Mouse (Mus musculus): Measurements from ENCODE around the gene Helz. TPM values are rescaled to one million over a fixed set of nuclear protein-coding genes. Genes with fewer than 3 reads are reported as not detected.
"Not testable (repeated sequence)": the region's sequence is repeated elsewhere in the genome, so short reads cannot be mapped to it uniquely, and the experiment has no call there.

The Helz gene
- total RNA-seq (2014; rRNA removed) (10.6 and 13.6 TPM in 2 replicates), polyA plus RNA-seq (2015; fragmentation: Nextera tagmentation; extraction: Ambion mirVana) (4.0 and 8.1 TPM in 2 replicates)

DNA sequence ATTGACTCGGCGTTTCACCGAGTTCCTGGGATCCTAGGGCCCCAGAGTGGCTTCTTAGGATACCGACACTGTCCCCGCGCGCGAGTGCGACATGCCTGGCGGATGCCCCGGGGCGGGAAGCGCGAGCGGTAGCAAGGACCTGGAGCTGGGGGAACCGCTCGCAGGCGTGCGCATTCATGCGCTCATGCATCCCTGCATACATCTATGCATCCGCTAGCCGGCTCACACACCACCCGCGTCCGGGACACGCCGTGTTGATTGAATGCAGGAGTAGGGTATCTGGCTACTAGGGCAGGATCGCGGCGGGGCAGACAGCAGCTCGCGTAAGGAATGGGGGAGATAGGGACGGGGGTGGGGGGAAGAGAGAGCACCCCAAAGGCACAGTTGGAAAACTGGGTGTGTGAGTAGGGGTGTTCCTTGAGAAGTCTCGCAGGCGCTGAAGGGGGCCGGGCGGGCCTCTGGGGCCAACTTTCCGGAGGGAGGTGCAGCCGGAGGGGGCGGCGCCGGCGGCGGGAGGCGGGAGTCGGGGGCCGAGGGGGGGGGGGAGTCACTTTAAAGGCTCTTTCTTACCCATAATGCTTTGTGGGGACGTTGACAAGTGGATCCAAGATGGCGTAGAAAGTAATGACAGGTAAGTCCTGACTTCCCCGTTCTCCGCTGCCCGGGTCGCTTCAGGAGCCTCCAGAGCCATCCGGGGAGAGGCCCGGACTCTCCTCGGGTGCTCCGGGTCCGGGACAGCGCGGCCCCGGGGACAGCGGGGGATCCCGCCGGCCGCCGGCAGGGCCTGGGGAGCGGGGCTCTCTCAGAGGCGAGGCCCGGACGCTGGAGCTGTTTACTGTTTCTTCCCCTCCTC lies at the start of gene Helz:
Gene Helz, plus strand, starts transcription at position 580 of the 853 bp plus-strand sequence.
- ATAC-seq = peak; percentile 83
- H3K4me2 ChIP-seq (ENCODE audit: low read depth) = peak within 1 kb of the TSS; percentile 99
- TF ChIP-seq CTCF (IDR thresholded peaks at IDR 0.05; ENCODE audit: low read depth) = peak; percentile 48
- H3K9me3 ChIP-seq (ENCODE audit: low read length) = no peaks in the 10 kb centered on the region
- H3K27me3 ChIP-seq (ENCODE audit: insufficient read depth, low read length) = no peaks in the 10 kb centered on the region
- H3K4me1 ChIP-seq (ENCODE audit: insufficient read depth) = peaks cover 10% of the 10 kb centered on the region
- WGBS = 1% methylated on average over 59 of the region's 70 CpGs
- DNase-seq = peak; percentile 75
- peaks cover 10% of the 10 kb centered on the region; the same call in 1 of the 2 replicates for H3K36me3 ChIP-seq (ENCODE audit: insufficient read depth)
- peak within 1 kb of the TSS; percentile 92 for H3K9ac ChIP-seq
- peak within 1 kb of the TSS; percentile 82 for H3K4me3 ChIP-seq (ENCODE audit: low read depth, low read length)
- peak within 1 kb of the TSS; percentile 72 for H3K27ac ChIP-seq (ENCODE audit: low read depth, low read length)

DNA sequence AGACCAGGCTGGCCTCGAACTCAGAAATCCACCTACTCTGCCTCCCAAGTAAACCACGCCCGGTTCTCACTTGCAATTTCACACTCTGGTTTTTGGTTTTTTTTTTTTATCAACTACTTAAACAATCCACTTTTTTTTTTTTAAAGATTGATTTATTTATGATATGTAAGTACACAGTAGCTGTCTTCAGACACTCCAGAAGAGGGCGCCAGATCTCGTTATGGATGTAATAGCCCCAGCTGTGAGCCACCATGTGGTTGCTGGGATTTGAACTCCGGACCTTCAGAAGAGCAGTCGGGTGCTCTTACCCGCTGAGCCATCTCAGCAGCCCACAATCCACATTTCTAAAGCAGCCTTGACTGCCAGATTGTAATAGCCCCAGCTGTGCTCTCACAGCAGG lies 44.9 kb upstream of the Helz start:
- H3K27ac ChIP-seq (ENCODE audit: low read depth, low read length) = no peak overlapping the region
- no peak overlapping the region for H3K9ac ChIP-seq
- no peaks in the 10 kb centered on the region for H3K27me3 ChIP-seq (ENCODE audit: insufficient read depth, low read length)
- no peaks in the 10 kb centered on the region for H3K9me3 ChIP-seq (ENCODE audit: low read length)
- no peaks in the 10 kb centered on the region for H3K4me1 ChIP-seq (ENCODE audit: insufficient read depth)
- TF ChIP-seq CTCF (IDR thresholded peaks at IDR 0.05; ENCODE audit: low read depth) = no peak
- H3K4me3 ChIP-seq (ENCODE audit: low read depth, low read length) = no peak overlapping the region
- no peak overlapping the region for H3K4me2 ChIP-seq (ENCODE audit: low read depth)
- H3K36me3 ChIP-seq (ENCODE audit: insufficient read depth) = 0 out of 2 replicates have a peak, but pooled peaks cover 12% of the 10 kb centered on the region
- no peak for DNase-seq
- ATAC-seq = no peak
- 91% methylated on average over 8 of the region's 8 CpGs for WGBS

DNA sequence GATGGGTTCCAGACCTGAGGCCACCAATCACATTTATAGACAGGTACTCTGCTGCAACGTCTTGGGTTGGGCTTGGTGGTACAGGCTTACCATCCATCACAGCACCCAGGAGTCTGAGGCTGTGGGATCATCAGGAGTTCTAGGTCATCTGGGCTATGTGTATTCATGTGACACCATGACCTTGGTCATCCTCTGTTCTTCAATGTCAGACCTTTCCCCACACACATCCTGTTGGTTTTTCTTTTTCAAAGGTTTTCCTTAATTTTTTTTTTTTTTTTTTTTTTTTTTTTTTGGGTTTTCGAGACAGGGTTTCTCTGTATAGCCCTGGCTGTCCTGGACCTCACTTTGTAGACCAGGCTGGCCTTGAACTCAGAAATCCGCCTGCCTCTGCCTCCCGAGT lies 43.4 kb upstream of the Helz start:
- ATAC-seq; H3K9me3 ChIP-seq (ENCODE audit: low read length): not testable (repeated sequence)

DNA sequence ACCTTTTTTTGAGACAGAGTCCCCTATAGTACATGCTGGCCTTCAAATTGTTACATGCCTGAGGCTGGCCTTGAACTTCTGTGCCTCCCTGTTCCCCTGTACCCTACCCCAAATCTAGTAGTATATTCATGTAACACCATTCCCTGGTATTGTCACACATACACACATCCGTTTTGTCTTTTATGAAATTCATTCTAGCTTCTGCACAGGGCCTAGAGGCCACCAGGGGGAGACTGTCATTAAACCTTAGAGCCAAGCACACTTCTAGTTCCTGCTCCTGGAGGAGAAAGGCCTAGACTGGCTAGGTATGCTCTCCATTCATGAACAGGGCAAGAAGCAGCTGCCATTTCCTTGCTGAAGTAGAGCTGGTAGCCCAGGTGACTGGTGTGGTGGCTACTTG lies 41.5 kb upstream of the Helz start:
- DNase-seq = no peak
- no peaks in the 10 kb centered on the region for H3K27me3 ChIP-seq (ENCODE audit: insufficient read depth, low read length)
- ATAC-seq = no peak
- H3K4me2 ChIP-seq (ENCODE audit: low read depth) = no peak overlapping the region
- no peak overlapping the region for H3K9ac ChIP-seq
- no peak overlapping the region for H3K4me3 ChIP-seq (ENCODE audit: low read depth, low read length)
- peak; percentile 57 for TF ChIP-seq CTCF (IDR thresholded peaks at IDR 0.05; ENCODE audit: low read depth)
- no peaks in the 10 kb centered on the region for H3K36me3 ChIP-seq (ENCODE audit: insufficient read depth)
- no peaks in the 10 kb centered on the region for H3K9me3 ChIP-seq (ENCODE audit: low read length)
- H3K27ac ChIP-seq (ENCODE audit: low read depth, low read length) = no peak overlapping the region
- no peaks in the 10 kb centered on the region for H3K4me1 ChIP-seq (ENCODE audit: insufficient read depth)
- 45% methylated on average over 1 of the region's 1 CpGs for WGBS

More for the DNA sequence above, 43.4 kb upstream of the Helz start:
- H3K36me3 ChIP-seq (ENCODE audit: insufficient read depth); H3K27ac ChIP-seq (ENCODE audit: low read depth, low read length); H3K4me1 ChIP-seq (ENCODE audit: insufficient read depth); DNase-seq; H3K4me2 ChIP-seq (ENCODE audit: low read depth); H3K27me3 ChIP-seq (ENCODE audit: insufficient read depth, low read length); H3K4me3 ChIP-seq (ENCODE audit: low read depth, low read length); H3K9ac ChIP-seq: not testable (repeated sequence)
- over 99% methylated on average over 3 of the region's 4 CpGs for WGBS

DNA sequence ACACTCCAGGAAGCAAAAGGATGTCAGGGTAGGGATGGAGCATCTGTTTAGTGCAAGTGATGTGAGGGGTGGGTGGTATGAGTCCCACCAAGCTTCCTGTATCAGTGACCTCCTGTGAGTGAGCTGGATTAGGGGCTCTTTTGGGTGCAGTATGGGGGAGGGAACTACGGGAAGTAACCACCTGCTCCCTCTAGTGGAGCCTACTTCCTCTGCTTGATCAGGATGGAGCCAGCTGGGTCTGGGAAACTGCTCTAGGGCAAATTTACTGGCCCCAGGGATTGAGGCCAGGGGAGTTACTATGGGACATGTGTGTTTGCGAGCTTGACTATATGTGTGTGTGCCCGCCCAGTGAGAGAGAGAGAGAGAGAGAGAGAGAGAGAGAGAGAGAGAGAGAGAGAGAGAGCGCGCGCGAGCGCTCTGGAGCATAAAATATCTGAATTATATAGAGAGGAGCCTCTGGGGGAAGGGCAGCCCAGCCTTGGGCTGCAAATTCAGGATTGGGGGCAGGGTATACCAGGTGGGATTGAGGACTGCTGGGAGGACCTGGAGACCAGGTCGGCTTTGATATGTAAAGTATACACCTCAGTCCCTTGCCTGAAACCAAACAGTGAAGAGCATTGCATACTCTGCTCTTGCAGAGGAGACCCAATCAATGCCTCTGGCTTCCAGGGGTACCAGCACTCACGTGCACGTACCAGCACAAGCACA lies 37.9 kb upstream of the Helz start:
- Histone ChIP-seq H3K9me3 (ENCODE audit: low read length) (no peaks in the 10 kb centered on the region), H3K27ac (ENCODE audit: low read depth, low read length) (no peak overlapping the region), H3K4me1 (ENCODE audit: insufficient read depth) (no peaks in the 10 kb centered on the region), H3K36me3 (ENCODE audit: insufficient read depth) (no peaks in the 10 kb centered on the region), H3K4me2 (ENCODE audit: low read depth) (0 out of 2 replicates have a peak overlapping the region, but pooled peaks have one; percentile 10), H3K27me3 (ENCODE audit: insufficient read depth, low read length) (no peaks in the 10 kb centered on the region), H3K9ac (no peak overlapping the region), H3K4me3 (ENCODE audit: low read depth, low read length) (no peak overlapping the region)
- TF ChIP-seq CTCF (IDR thresholded peaks at IDR 0.05; ENCODE audit: low read depth) = peak; percentile 63
- 28% methylated on average over 11 of the region's 11 CpGs for WGBS
- ATAC-seq (peak; percentile 76), DNase-seq (peak; percentile 39)

DNA sequence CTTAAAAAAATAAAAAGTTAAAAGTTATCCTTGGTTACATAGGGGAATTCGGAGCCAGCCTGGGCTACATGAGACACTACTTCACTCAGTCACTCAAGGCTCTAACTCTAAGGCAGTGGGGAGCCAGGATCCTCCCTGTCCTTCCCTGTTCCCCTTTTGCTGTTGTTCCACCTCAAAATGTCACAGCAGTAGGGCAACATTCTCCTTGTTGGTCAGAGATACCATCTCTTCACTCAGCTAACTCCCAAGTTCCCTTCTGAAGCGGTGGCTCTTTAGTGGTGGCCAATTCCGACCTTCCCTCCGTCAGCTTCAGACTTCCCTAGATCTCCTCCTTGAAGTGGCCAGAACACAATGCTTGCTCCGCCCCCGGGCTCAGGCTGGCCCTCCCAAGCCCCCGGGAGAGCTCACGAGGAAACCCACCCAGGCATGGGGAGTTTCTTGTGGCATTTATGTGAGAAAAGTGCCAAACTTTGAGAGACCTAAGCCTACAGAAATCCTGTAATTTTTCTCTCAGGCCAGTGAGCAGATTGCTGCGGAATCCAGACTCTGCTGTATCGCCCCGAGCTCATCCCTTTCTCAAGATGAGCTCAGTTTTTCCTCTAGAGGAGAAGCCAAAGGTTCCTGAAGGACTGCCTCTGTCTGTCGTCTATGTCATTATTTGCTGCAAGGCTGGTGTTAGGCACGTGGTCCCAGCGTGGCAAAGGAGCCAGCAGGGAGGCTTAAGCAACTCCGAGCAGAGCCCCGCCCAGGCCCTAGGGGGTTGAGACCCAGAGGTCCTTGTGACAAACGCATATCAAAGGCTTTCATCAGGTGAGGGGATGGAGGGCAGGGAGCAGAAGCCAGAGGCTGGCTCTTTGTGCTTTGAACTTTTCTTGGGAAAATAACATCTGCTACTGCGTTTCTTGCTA lies 37.1 kb upstream of the Helz start:
- Histone ChIP-seq H3K9ac (no peak overlapping the region), H3K9me3 (ENCODE audit: low read length) (no peaks in the 10 kb centered on the region), H3K4me2 (ENCODE audit: low read depth) (peak overlapping the region; percentile 21; the same call in 1 of the 2 replicates), H3K4me3 (ENCODE audit: low read depth, low read length) (no peak overlapping the region), H3K36me3 (ENCODE audit: insufficient read depth) (no peaks in the 10 kb centered on the region), H3K4me1 (ENCODE audit: insufficient read depth) (no peaks in the 10 kb centered on the region), H3K27me3 (ENCODE audit: insufficient read depth, low read length) (no peaks in the 10 kb centered on the region), H3K27ac (ENCODE audit: low read depth, low read length) (no peak overlapping the region)
- 9% methylated on average over 18 of the region's 18 CpGs for WGBS
- no peak for TF ChIP-seq CTCF (IDR thresholded peaks at IDR 0.05; ENCODE audit: low read depth)
- DNase-seq (no peak), ATAC-seq (no peak)
